Mouse (Mus musculus) midbrain, postnatal 0 days (tissue): Measurements from ENCODE around the gene a. TPM values are rescaled to one million over a fixed set of nuclear protein-coding genes. Genes with fewer than 3 reads are reported as not detected.

ENCODE experiments used
- ATAC-seq: fragments of 200-750 bp; cut with Nextera tagmentation; 2 replicates; pipeline ENCODE4 v1.8.0; 2017; ENCODE audit warnings: moderate number of reproducible peaks, mild to moderate bottlenecking, moderate TSS enrichment, moderate library complexity; ENCODE audit not compliant: low FRiP score
- DNase-seq: peaks from one replicate; pipeline ENCODE4 v3.0.0-alpha.2; 2015; ENCODE audit warnings: low spot score
- H3K27ac ChIP-seq: fragments of 300-500 bp; sonication (generic); 2 replicates; pipeline ENCODE4 v1.5.1; 2014; ENCODE audit warnings: low read depth, mild to moderate bottlenecking, low read length, mixed read lengths
- H3K27me3 ChIP-seq: fragments of 300-500 bp; sonication (generic); 2 replicates; pipeline ENCODE4 v1.6.1; 2014; ENCODE audit warnings: low read length, control low read depth, mixed read lengths; ENCODE audit not compliant: insufficient read depth
- H3K36me3 ChIP-seq: fragments of 300-500 bp; sonication (generic); 2 replicates; pipeline ENCODE4 v1.6.1; 2014; ENCODE audit warnings: low read length, control low read depth, mixed read lengths; ENCODE audit not compliant: insufficient read depth
- H3K4me1 ChIP-seq: fragments of 300-500 bp; sonication (generic); 2 replicates; pipeline ENCODE4 v1.6.1; 2014; ENCODE audit warnings: mild to moderate bottlenecking, control low read depth, antibody characterized with exemption, low read length, mixed read lengths; ENCODE audit not compliant: insufficient read depth
- H3K4me2 ChIP-seq: fragments of 300-500 bp; sonication (generic); 2 replicates; pipeline ENCODE4 v1.6.1; 2014; ENCODE audit warnings: low read depth, mild to moderate bottlenecking, low read length, mixed read lengths; ENCODE audit not compliant: poor library complexity, severe bottlenecking
- H3K4me3 ChIP-seq: fragments of 300-500 bp; sonication (generic); 2 replicates; pipeline ENCODE4 v1.5.1; 2014; ENCODE audit warnings: low read depth, mild to moderate bottlenecking, low read length, moderate library complexity
- H3K9ac ChIP-seq: fragments of 300-500 bp; sonication (generic); replicated peaks from 2 replicates; pipeline ENCODE4 v1.6.1; 2014; ENCODE audit warnings: mild to moderate bottlenecking, low read length, moderate library complexity, mixed read lengths; ENCODE audit not compliant: poor library complexity, severe bottlenecking
- H3K9me3 ChIP-seq: fragments of 300-500 bp; sonication (generic); 2 replicates; pipeline ENCODE4 v1.6.1; 2016; ENCODE audit warnings: low read length, control low read depth
- CTCF ChIP-seq: IDR thresholded peaks from 2 replicates; pipeline ENCODE4 v1.5.1; 2016; ENCODE audit warnings: antibody characterized with exemption, mild to moderate bottlenecking
- WGBS: fragments of 180-500 bp; shearing (Covaris S2); extraction: QIAGEN DNeasy Blood & Tissue Kit; methylation state at CpG from one replicate; pipeline ENCODE4 v1.1.7; 2014; 5-methylcytosine and 5-hydroxymethylcytosine counted together
- polyA plus RNA-seq: library from polyadenylated mRNA; unstranded; fragments of >200 nt; fragmentation: Nextera tagmentation; extraction: Ambion mirVana; gene quantifications from 2 replicates; pipeline ENCODE4 v1.2.1, GENCODE M21; 2015
- total RNA-seq: library from RNA; depleted of rRNA; stranded (reverse); fragments of >200 nt; gene quantifications from 2 replicates; pipeline ENCODE4 v1.2.3, GENCODE M21; 2014; rRNA removed

Gene a
- total RNA-seq (5.9 TPM in 1 of 2 replicates, not detected in the other), polyA plus RNA-seq (1.1 and 2.3 TPM in 2 replicates)

DNA sequence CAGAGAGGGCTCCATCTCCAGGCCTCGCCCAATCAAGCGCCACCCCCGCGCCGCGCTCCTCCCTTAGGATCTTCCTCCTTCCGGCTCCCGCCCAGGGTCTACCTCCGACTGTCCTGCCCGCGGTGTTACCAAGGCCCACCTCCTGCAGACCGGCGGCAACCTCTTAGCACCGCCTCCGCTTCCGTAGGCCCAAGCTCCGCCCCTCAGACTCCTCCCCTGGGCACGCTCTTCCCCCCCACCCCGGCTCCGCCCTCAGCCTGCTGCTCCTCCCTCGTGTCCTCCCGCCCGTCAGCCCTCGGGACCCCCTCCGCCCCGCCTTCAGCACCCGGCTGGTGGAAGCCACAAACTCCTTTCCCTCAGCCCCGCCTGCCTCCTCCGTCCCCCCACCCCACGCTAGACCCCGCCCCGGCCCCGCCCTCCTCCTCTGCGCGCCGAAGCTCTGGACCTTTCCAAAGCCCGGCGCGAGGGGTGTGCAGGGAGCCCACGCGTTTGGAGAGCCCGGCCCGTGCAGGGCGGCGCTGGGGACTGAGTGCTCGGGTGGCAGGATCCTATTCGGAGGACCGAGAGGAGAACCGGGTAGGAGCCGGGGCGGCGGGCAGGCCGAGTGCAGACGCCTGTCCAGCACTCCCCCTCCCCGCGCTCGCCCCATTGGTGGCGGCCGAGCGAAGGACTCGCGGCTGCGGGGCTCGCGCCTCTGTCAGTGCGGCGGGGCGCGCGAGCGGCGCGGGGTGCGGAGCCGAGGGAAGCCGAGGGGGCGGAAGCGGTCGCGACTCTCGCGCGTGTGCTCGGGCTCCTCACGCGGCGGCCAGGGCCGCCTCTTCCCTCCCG is at the start of gene a, which contains the start of gene Raly:
Gene a, plus strand, starts transcription at position 747 of the 828 bp plus-strand sequence.
Gene Raly, plus strand, starts transcription at position 441 of the 828 bp plus-strand sequence.
- DNase-seq: peak; percentile 97
- Histone ChIP-seq H3K4me1 (peaks cover 14% of the 10 kb centered on the region; the same call in 1 of the 2 replicates), H3K4me3 (peak within 1 kb of the TSS; percentile 97), H3K27ac (peak within 1 kb of the TSS; percentile 92), H3K9me3 (no peaks in the 10 kb centered on the region), H3K36me3 (no peaks in the 10 kb centered on the region), H3K9ac (peak within 1 kb of the TSS; percentile 84), H3K27me3 (no peaks in the 10 kb centered on the region), H3K4me2 (peak within 1 kb of the TSS; percentile 91)
- peak; percentile 94 for ATAC-seq
- under 1% methylated on average over 68 of the region's 89 CpGs for WGBS
- peak; percentile 33 for TF ChIP-seq CTCF

DNA sequence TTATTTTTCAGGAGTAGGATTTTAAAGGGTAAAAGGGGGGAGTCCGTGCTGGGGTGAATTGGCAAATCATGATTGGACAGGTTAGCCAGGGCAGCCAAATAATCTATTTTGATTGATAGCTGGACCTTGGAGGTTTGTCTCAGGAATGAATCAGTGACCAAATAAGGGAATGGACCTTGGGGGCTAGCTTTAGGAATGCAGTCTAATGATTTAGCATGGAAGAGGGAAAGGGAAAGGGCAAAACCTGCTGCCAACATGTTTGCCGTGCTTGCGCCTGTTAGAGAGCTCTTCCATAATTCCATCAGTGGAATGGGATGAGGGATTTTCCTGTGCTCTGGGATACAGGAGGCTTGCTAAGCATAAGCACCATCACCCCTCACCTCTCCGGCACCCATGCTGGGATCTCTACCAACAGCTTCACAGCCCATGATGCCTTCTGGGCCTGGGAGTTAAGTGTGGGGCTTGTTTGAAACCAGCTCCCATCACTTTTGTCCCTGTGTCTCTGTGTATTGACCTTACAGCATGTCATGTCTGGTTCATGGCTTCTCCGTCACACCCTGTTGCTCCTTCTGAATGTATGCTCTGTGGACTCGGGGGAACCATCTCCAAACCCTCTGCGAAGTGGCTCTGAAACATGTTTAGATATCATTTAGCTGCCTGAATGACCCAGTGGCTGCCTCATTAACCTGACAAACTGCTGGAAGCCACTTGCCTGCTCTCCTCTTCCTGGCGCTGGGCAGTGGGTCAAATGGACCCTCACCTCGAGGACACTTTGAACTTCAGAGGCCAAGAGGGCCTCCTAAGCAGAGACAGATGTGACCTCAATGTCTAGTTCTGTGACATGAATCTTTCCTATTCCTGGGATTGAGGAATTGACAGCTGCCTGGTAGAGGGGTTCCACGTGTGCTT is 48.0 kb upstream of the a start:
- WGBS: 75% methylated on average over 10 of the region's 10 CpGs
- no peaks in the 10 kb centered on the region for H3K36me3 ChIP-seq

DNA sequence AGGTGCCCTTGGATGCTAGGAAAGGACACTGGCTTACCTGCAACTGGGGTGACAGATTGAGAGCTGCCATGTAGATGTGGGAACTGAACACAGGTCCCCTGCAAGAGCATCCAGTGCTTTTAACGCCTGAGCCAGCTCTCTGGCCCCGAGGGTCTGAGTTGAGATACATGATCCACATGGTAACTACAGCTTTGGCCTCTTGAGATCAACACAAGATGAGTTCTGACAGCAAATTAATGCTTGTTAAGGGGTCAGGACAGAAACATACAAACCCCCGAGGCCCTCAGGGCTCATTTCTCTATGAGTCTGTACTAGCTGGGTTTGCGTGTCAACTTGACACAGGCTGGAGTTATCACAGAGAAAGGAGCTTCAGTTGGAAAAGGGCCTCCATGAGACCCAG is 47.3 kb upstream of the a start:
- no peak overlapping the region for H3K9ac ChIP-seq
- no peak for TF ChIP-seq CTCF
- H3K9me3 ChIP-seq: no peaks in the 10 kb centered on the region
- H3K4me1 ChIP-seq: no peaks in the 10 kb centered on the region
- no peak for DNase-seq
- no peak for ATAC-seq
- H3K4me3 ChIP-seq: no peak overlapping the region
- H3K4me2 ChIP-seq: no peak overlapping the region
- WGBS: 76% methylated on average over 4 of the region's 4 CpGs
- no peaks in the 10 kb centered on the region for H3K36me3 ChIP-seq
- H3K27ac ChIP-seq: no peak overlapping the region
- H3K27me3 ChIP-seq: no peaks in the 10 kb centered on the region

More for the DNA sequence above, 48.0 kb upstream of the a start:
- DNase-seq (no peak), ATAC-seq (no peak)
- H3K27ac ChIP-seq: no peak overlapping the region
- H3K9ac ChIP-seq: no peak overlapping the region
- no peaks in the 10 kb centered on the region for H3K4me1 ChIP-seq
- no peak for TF ChIP-seq CTCF
- no peaks in the 10 kb centered on the region for H3K9me3 ChIP-seq
- H3K4me3 ChIP-seq: no peak overlapping the region
- no peaks in the 10 kb centered on the region for H3K27me3 ChIP-seq
- no peak overlapping the region for H3K4me2 ChIP-seq

DNA sequence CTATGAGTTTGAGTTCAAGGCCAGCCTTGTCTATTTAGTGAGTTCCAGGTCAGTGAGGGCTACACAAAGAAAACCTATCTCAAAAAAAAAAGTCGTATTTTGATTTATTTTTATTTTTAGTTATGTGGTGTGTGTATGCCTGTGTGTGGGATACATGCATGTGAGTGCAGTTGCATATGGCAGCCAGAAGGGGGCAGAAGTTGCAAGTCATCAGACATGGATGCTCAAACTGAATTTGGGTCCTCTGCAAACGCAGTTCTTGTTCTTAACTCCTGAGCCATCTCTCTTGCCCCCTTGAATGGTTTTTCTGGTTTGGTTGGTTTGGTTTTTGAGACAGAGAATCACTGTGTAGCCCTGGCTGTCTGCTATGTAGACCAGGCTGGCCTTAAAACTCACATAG is 42.8 kb upstream of the a start:
- H3K27me3 ChIP-seq: no peaks in the 10 kb centered on the region
- ATAC-seq (no peak), DNase-seq (no peak)
- no peak overlapping the region for H3K27ac ChIP-seq
- no peaks in the 10 kb centered on the region for H3K36me3 ChIP-seq
- 93% methylated on average over 2 of the region's 2 CpGs for WGBS
- no peaks in the 10 kb centered on the region for H3K4me1 ChIP-seq
- TF ChIP-seq CTCF: peak; percentile 47
- no peak overlapping the region for H3K9ac ChIP-seq
- no peaks in the 10 kb centered on the region for H3K9me3 ChIP-seq
- no peak overlapping the region for H3K4me3 ChIP-seq
- H3K4me2 ChIP-seq: no peak overlapping the region

DNA sequence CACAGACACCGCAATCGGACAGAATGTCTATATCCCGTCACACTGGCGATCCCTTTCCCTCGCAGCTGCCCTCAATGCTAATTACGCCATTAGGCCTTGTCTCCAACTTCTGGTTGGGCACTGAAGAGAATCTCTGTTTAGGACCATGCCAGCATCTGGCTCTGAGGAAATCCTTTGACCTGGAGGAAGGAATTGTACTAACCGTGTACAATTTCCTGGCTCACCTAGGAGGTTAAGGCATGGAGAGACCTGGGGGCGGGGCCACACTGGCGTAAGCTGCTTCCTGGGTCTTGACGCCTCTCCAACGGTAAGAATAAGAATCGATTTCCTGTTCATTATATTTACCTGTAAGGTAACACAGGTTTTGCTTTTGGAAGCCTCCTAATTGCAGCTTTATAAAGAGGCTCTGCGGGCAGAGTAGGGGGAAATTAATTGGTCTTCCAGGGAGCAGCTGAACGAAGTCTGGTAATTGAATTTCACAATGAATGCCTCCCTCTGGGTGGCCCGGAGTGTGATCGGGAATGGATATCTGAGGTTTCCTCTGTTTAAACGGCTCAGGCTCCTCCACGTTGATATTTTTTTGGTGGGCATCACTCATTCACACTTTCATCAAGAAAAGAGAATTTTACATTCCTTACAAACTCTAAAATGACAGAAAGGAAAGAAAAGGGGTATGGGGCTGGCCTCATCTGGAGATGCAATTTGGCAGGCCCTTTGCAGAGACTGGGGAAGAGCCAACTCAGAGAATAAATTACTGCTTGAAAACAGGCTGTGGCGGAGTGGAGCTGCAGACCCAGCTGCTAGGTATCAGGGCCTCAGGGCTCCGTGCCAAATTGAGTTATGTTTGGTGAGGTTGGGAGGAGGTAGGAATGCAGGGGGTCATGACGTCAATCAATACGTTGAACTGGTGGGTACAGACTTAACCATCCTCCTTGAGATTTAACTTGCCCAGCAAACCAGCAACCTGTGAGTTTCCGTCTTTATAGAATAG is 41.9 kb upstream of the a start:
- Histone ChIP-seq H3K27me3 (no peaks in the 10 kb centered on the region), H3K27ac (0 out of 2 replicates have a peak overlapping the region, but pooled peaks have one; percentile 26), H3K9me3 (no peaks in the 10 kb centered on the region), H3K4me1 (no peaks in the 10 kb centered on the region), H3K4me2 (no peak overlapping the region), H3K9ac (no peak overlapping the region), H3K36me3 (no peaks in the 10 kb centered on the region), H3K4me3 (no peak overlapping the region)
- no peak for TF ChIP-seq CTCF
- 48% methylated on average over 23 of the region's 23 CpGs for WGBS
- DNase-seq: peak; percentile 86
- ATAC-seq: no peak
